Mouse (Mus musculus) cerebellum, adult 2 months (tissue): ENCODE data around the gene Ccl26. TPM values are rescaled to one million over a fixed set of nuclear protein-coding genes. Genes with fewer than 3 reads are reported as not detected.

Experiments
- DNase-seq, 2 experiments: peaks; one replicate each; pipeline ENCODE4 v3.0.0; 2021
- H3K27ac ChIP-seq: fragments of 200-500 bp; 2 replicates; pipeline ENCODE4 v1.5.1; 2012; ENCODE audit warnings: low read length, control low read depth, inconsistent platforms; ENCODE audit not compliant: insufficient read depth
- H3K27me3 ChIP-seq: fragments of 200-500 bp; 2 replicates; pipeline ENCODE4 v1.6.1; 2012; ENCODE audit warnings: inconsistent platforms, mild to moderate bottlenecking, low read length, moderate library complexity; ENCODE audit not compliant: control insufficient read depth, insufficient read depth
- H3K4me1 ChIP-seq: fragments of 200-500 bp; 2 replicates; pipeline ENCODE4 v1.6.1; 2011; ENCODE audit warnings: low read length; ENCODE audit not compliant: control insufficient read depth, insufficient read depth
- H3K4me3 ChIP-seq: fragments of 200-500 bp; replicated peaks from 2 replicates; pipeline ENCODE3; 2011; ENCODE audit warnings: mild to moderate bottlenecking, low read depth, low read length, control low read depth; ENCODE audit not compliant: insufficient read depth
- CTCF ChIP-seq: fragments of 200-500 bp; IDR thresholded peaks from 2 replicates; pipeline ENCODE4 v1.5.1; 2011; ENCODE audit warnings: low read depth, mild to moderate bottlenecking, control low read depth, low read length, moderate library complexity, borderline replicate concordance; ENCODE audit not compliant: insufficient read depth
- POLR2A ChIP-seq: fragments of 200-500 bp; IDR thresholded peaks from 2 replicates; pipeline ENCODE4 v1.6.1; 2011; ENCODE audit warnings: low read length, control low read depth, borderline replicate concordance; ENCODE audit not compliant: insufficient read depth
- WGBS: fragments of 180-500 bp; shearing (Covaris S2); methylation state at CpG from one replicate; pipeline ENCODE4 v1.1.7; 2018; 5-methylcytosine and 5-hydroxymethylcytosine counted together
- polyA plus RNA-seq: library from polyadenylated mRNA; depleted of rRNA; stranded (reverse); fragments of >200 nt; gene quantifications from 2 replicates; pipeline ENCODE4 v1.2.3, GENCODE M21; 2012

The Ccl26 gene
- polyA plus RNA-seq, 1 experiment, result not detected

GRCm38 (mm10) chr5:135531306-135531845 is 32.0 kb downstream of the Ccl26 start:
- WGBS, result 48% methylated on average over 11 of the region's 11 CpGs

GRCm38 (mm10) chr5:135529964-135530363 is 33.4 kb downstream of the Ccl26 start:
- Histone ChIP-seq H3K27me3 (no peaks in the 10 kb centered on the region), H3K4me3 (no peak overlapping the region), H3K4me1 (peaks cover 32% of the 10 kb centered on the region), H3K27ac (no peak overlapping the region)
- 23% methylated on average over 2 of the region's 2 CpGs for WGBS
- no peak for DNase-seq
- no peak for TF ChIP-seq POLR2A
- no peak for TF ChIP-seq CTCF

More at GRCm38 (mm10) chr5:135531306-135531845, 32.0 kb downstream of the Ccl26 start:
- 0 out of 2 replicates have a peak overlapping the region, but pooled peaks have one; percentile 10 for H3K27ac ChIP-seq
- no peak for TF ChIP-seq POLR2A
- TF ChIP-seq CTCF, result no peak
- peak; percentile 66 to 84 for DNase-seq
- peaks cover 25% of the 10 kb centered on the region for H3K4me1 ChIP-seq
- H3K27me3 ChIP-seq, result no peaks in the 10 kb centered on the region
- H3K4me3 ChIP-seq, result no peak overlapping the region

- WGBS, result 86% methylated on average over 3 of the region's 3 CpGs
- H3K27ac ChIP-seq, result no peak overlapping the region
- no peaks in the 10 kb centered on the region for H3K27me3 ChIP-seq
- H3K4me1 ChIP-seq, result peaks cover 39% of the 10 kb centered on the region
- no peak for TF ChIP-seq POLR2A
- TF ChIP-seq CTCF, result no peak
- no peak for DNase-seq
- no peak overlapping the region for H3K4me3 ChIP-seq
Measured at GRCm38 (mm10) chr5:135529310-135529709, 34.1 kb downstream of the Ccl26 start.

GRCm38 (mm10) chr5:135527986-135528385 is 35.4 kb downstream of the Ccl26 start:
- 64% methylated on average over 7 of the region's 7 CpGs for WGBS
- TF ChIP-seq POLR2A, result no peak
- no peak for TF ChIP-seq CTCF
- H3K27me3 ChIP-seq, result no peaks in the 10 kb centered on the region
- H3K27ac ChIP-seq, result no peak overlapping the region
- H3K4me3 ChIP-seq, result no peak overlapping the region
- DNase-seq, result no peak
- H3K4me1 ChIP-seq, result peaks cover 32% of the 10 kb centered on the region

- 14% methylated on average over 11 of the region's 11 CpGs for WGBS
- peak; percentile 36 to 67 for DNase-seq
- Histone ChIP-seq H3K4me1 (peaks cover 13% of the 10 kb centered on the region), H3K27ac (0 out of 2 replicates have a peak overlapping the region, but pooled peaks have one; percentile 26), H3K4me3 (no peak overlapping the region), H3K27me3 (no peaks in the 10 kb centered on the region)
- TF ChIP-seq CTCF (no peak), POLR2A (no peak)
Measured at GRCm38 (mm10) chr5:135524660-135525560, 38.5 kb downstream of the Ccl26 start.

- TF ChIP-seq POLR2A (no peak), CTCF (no peak)
- H3K4me1 ChIP-seq, result peaks cover 13% of the 10 kb centered on the region
- 82% methylated on average over 2 of the region's 2 CpGs for WGBS
- H3K27me3 ChIP-seq, result no peaks in the 10 kb centered on the region
- H3K4me3 ChIP-seq, result no peak overlapping the region
- DNase-seq, result no peak
- no peak overlapping the region for H3K27ac ChIP-seq
Measured at GRCm38 (mm10) chr5:135524087-135524486, 39.3 kb downstream of the Ccl26 start.

GRCm38 (mm10) chr5:135522111-135522722 is 41.2 kb downstream of the Ccl26 start:
- TF ChIP-seq POLR2A (no peak), CTCF (no peak)
- 65% methylated on average over 9 of the region's 9 CpGs for WGBS
- Histone ChIP-seq H3K4me3 (no peak overlapping the region), H3K27ac (no peak overlapping the region), H3K4me1 (peaks cover 13% of the 10 kb centered on the region), H3K27me3 (no peaks in the 10 kb centered on the region)
- DNase-seq, result no peak

- TF ChIP-seq POLR2A (no peak), CTCF (no peak)
- peak in 1 of 2 experiments; percentile 28 for DNase-seq
- 30% methylated on average over 5 of the region's 5 CpGs for WGBS
Measured at GRCm38 (mm10) chr5:135517348-135517883, 46.0 kb downstream of the Ccl26 start.

More at GRCm38 (mm10) chr5:135517348-135517883, 46.0 kb downstream of the Ccl26 start:
- Histone ChIP-seq H3K27ac (no peak overlapping the region), H3K4me3 (no peak overlapping the region), H3K27me3 (no peaks in the 10 kb centered on the region), H3K4me1 (no peaks in the 10 kb centered on the region)
